Mouse (Mus musculus) neural tube, embryonic 11.5 days (tissue): ENCODE results near the gene Agpat4. TPM values are rescaled to one million over a fixed set of nuclear protein-coding genes. Genes with fewer than 3 reads are reported as not detected.

Experiments used
- ATAC-seq: fragments of 200-750 bp; cut with Nextera tagmentation; 2 replicates; pipeline ENCODE4 v1.8.0; 2017; ENCODE audit warnings: moderate number of reproducible peaks, mild to moderate bottlenecking, moderate TSS enrichment, moderate library complexity; ENCODE audit not compliant: insufficient read depth, low FRiP score, low TSS enrichment
- DNase-seq: peaks from one replicate; pipeline ENCODE4 v3.0.0-alpha.2; 2015; ENCODE audit warnings: low spot score
- H3K27ac ChIP-seq: fragments of 300-500 bp; sonication (generic); 2 replicates; pipeline ENCODE4 v1.5.1; 2014; ENCODE audit warnings: low read depth, mild to moderate bottlenecking, low read length
- H3K27me3 ChIP-seq: fragments of 300-500 bp; sonication (generic); 2 replicates; pipeline ENCODE4 v1.6.1; 2014; ENCODE audit warnings: mild to moderate bottlenecking, low read length, mixed read lengths; ENCODE audit not compliant: control insufficient read depth, insufficient read depth
- H3K36me3 ChIP-seq: fragments of 300-500 bp; sonication (generic); 2 replicates; pipeline ENCODE4 v1.6.1; 2014; ENCODE audit warnings: mild to moderate bottlenecking, low read length, moderate library complexity, mixed read lengths; ENCODE audit not compliant: control insufficient read depth, insufficient read depth
- H3K4me1 ChIP-seq: fragments of 300-500 bp; sonication (generic); 2 replicates; pipeline ENCODE4 v1.6.1; 2014; ENCODE audit warnings: low read length, mixed read lengths; ENCODE audit not compliant: control insufficient read depth, insufficient read depth
- H3K4me2 ChIP-seq: fragments of 300-500 bp; sonication (generic); 2 replicates; pipeline ENCODE4 v1.6.1; 2014; ENCODE audit warnings: low read depth, mild to moderate bottlenecking, moderate library complexity
- H3K4me3 ChIP-seq: fragments of 300-500 bp; sonication (generic); 2 replicates; pipeline ENCODE4 v1.5.1; 2014; ENCODE audit warnings: low read depth, low read length
- H3K9ac ChIP-seq: fragments of 300-500 bp; sonication (generic); 2 replicates; pipeline ENCODE4 v1.6.1; 2014; ENCODE audit warnings: mild to moderate bottlenecking, low read length
- H3K9me3 ChIP-seq: fragments of 300-500 bp; sonication (generic); 2 replicates; pipeline ENCODE4 v1.6.1; 2016; ENCODE audit warnings: low read length; ENCODE audit not compliant: control insufficient read depth
- WGBS: fragments of 180-500 bp; shearing (Covaris S2); extraction: QIAGEN DNeasy Blood & Tissue Kit; methylation state at CpG from one replicate; pipeline ENCODE4 v1.1.7; 2014; 5-methylcytosine and 5-hydroxymethylcytosine counted together
- polyA plus RNA-seq: library from polyadenylated mRNA; unstranded; fragments of >200 nt; fragmentation: Nextera tagmentation; extraction: Ambion mirVana; gene quantifications from 2 replicates; pipeline ENCODE4 v1.2.1, GENCODE M21; 2014

The Agpat4 gene
- polyA plus RNA-seq, 1 experiment from 2014 or later, result 26.0 TPM

GRCm38 (mm10) chr17:12182702-12183485 lies 64.4 kb downstream of the Agpat4 start:
- H3K9ac ChIP-seq, result no peak overlapping the region
- no peaks in the 10 kb centered on the region for H3K9me3 ChIP-seq
- ATAC-seq (no peak), DNase-seq (no peak)
- no peak overlapping the region for H3K4me2 ChIP-seq
- WGBS, result 82% methylated on average over 5 of the region's 5 CpGs
- H3K4me3 ChIP-seq, result no peak overlapping the region
- no peaks in the 10 kb centered on the region for H3K27me3 ChIP-seq
- H3K36me3 ChIP-seq, result no peaks in the 10 kb centered on the region; the same call in 1 of the 2 replicates
- no peaks in the 10 kb centered on the region; the same call in 1 of the 2 replicates for H3K4me1 ChIP-seq
- H3K27ac ChIP-seq, result no peak overlapping the region

GRCm38 (mm10) chr17:12184283-12184682 lies 65.8 kb downstream of the Agpat4 start:
- Histone ChIP-seq H3K9ac (no peak overlapping the region), H3K27me3 (no peaks in the 10 kb centered on the region), H3K27ac (no peak overlapping the region), H3K9me3 (no peaks in the 10 kb centered on the region), H3K4me2 (no peak overlapping the region), H3K4me1 (no peaks in the 10 kb centered on the region), H3K4me3 (no peak overlapping the region), H3K36me3 (no peaks in the 10 kb centered on the region)
- ATAC-seq (no peak), DNase-seq (no peak)
- 73% methylated on average over 8 of the region's 8 CpGs for WGBS

- Histone ChIP-seq H3K4me1 (no peaks in the 10 kb centered on the region), H3K36me3 (no peaks in the 10 kb centered on the region), H3K9me3 (no peaks in the 10 kb centered on the region), H3K4me2 (no peak overlapping the region), H3K4me3 (no peak overlapping the region), H3K9ac (no peak overlapping the region), H3K27me3 (no peaks in the 10 kb centered on the region), H3K27ac (no peak overlapping the region)
- ATAC-seq (no peak), DNase-seq (no peak)
- 91% methylated on average over 4 of the region's 4 CpGs for WGBS
Measured at GRCm38 (mm10) chr17:12185855-12186254, 67.4 kb downstream of the Agpat4 start.

GRCm38 (mm10) chr17:12186341-12186740 lies 67.8 kb downstream of the Agpat4 start:
- no peak for ATAC-seq
- 90% methylated on average over 3 of the region's 3 CpGs for WGBS

GRCm38 (mm10) chr17:12187782-12188181 lies 69.3 kb downstream of the Agpat4 start:
- ATAC-seq (no peak), DNase-seq (no peak)
- no peaks in the 10 kb centered on the region for H3K9me3 ChIP-seq
- H3K27me3 ChIP-seq, result no peaks in the 10 kb centered on the region
- no peak overlapping the region for H3K4me3 ChIP-seq
- H3K4me1 ChIP-seq, result no peaks in the 10 kb centered on the region
- no peak overlapping the region for H3K4me2 ChIP-seq
- H3K9ac ChIP-seq, result no peak overlapping the region
- H3K36me3 ChIP-seq, result no peaks in the 10 kb centered on the region
- no peak overlapping the region for H3K27ac ChIP-seq
- WGBS, result 74% methylated on average over 1 of the region's 1 CpGs

More at GRCm38 (mm10) chr17:12186341-12186740, 67.8 kb downstream of the Agpat4 start:
- Histone ChIP-seq H3K36me3 (no peaks in the 10 kb centered on the region), H3K27ac (no peak overlapping the region), H3K9me3 (no peaks in the 10 kb centered on the region), H3K4me1 (no peaks in the 10 kb centered on the region), H3K27me3 (no peaks in the 10 kb centered on the region), H3K4me2 (no peak overlapping the region), H3K4me3 (no peak overlapping the region), H3K9ac (no peak overlapping the region)
- no peak for DNase-seq

GRCm38 (mm10) chr17:12195137-12195536 lies 76.6 kb downstream of the Agpat4 start:
- Histone ChIP-seq H3K27ac (no peak overlapping the region), H3K9me3 (no peaks in the 10 kb centered on the region), H3K4me2 (no peak overlapping the region), H3K27me3 (no peaks in the 10 kb centered on the region), H3K9ac (no peak overlapping the region), H3K4me1 (no peaks in the 10 kb centered on the region), H3K4me3 (no peak overlapping the region), H3K36me3 (no peaks in the 10 kb centered on the region)
- WGBS, result 54% methylated on average over 5 of the region's 5 CpGs
- DNase-seq (no peak), ATAC-seq (no peak)

- Histone ChIP-seq H3K27me3 (no peaks in the 10 kb centered on the region), H3K4me2 (no peak overlapping the region; the same call in 1 of the 2 replicates), H3K4me3 (no peak overlapping the region), H3K27ac (no peak overlapping the region), H3K9ac (no peak overlapping the region), H3K9me3 (no peaks in the 10 kb centered on the region), H3K36me3 (no peaks in the 10 kb centered on the region), H3K4me1 (no peaks in the 10 kb centered on the region)
- ATAC-seq (no peak), DNase-seq (no peak)
- 75% methylated on average over 10 of the region's 10 CpGs for WGBS
Measured at GRCm38 (mm10) chr17:12195604-12196003, 77.1 kb downstream of the Agpat4 start.

- ATAC-seq (no peak), DNase-seq (no peak)
- WGBS, result 91% methylated on average over 4 of the region's 4 CpGs
- no peaks in the 10 kb centered on the region for H3K27me3 ChIP-seq
- no peak overlapping the region for H3K9ac ChIP-seq
- no peaks in the 10 kb centered on the region for H3K36me3 ChIP-seq
- no peak overlapping the region for H3K4me3 ChIP-seq
- H3K4me1 ChIP-seq, result peaks cover under 1% of the 10 kb centered on the region
- H3K27ac ChIP-seq, result no peak overlapping the region
- no peaks in the 10 kb centered on the region for H3K9me3 ChIP-seq
- no peak overlapping the region for H3K4me2 ChIP-seq
Measured at GRCm38 (mm10) chr17:12199933-12200332, 81.4 kb downstream of the Agpat4 start.

GRCm38 (mm10) chr17:12201086-12201485 lies 82.6 kb downstream of the Agpat4 start:
- peaks cover 12% of the 10 kb centered on the region for H3K4me1 ChIP-seq
- H3K27me3 ChIP-seq, result no peaks in the 10 kb centered on the region
- H3K4me2 ChIP-seq, result no peak overlapping the region
- no peak overlapping the region for H3K9ac ChIP-seq
- DNase-seq (no peak), ATAC-seq (no peak)
- no peaks in the 10 kb centered on the region for H3K9me3 ChIP-seq
- H3K36me3 ChIP-seq, result no peaks in the 10 kb centered on the region
- H3K4me3 ChIP-seq, result no peak overlapping the region
- H3K27ac ChIP-seq, result no peak overlapping the region
- 82% methylated on average over 1 of the region's 1 CpGs for WGBS
